10 mouse cellular contexts compared by ENCODE assay signal in genomic region chr3:54568096-54568495, GRCm38 (mm10).
"Had no signal": no experiment of that assay in that cellular context is flagged by ENCODE, and none has a peak within 500 bp of the region (broad histone marks: within the 10 kb centered on the region; RNA-seq: fewer than 3 reads in every experiment).

No protein-coding gene starts in this region.

- H3K4me2 ChIP-seq: kidney, embryonic 15.5 days; midbrain, embryonic 12.5 days had no signal

- H3K36me3 ChIP-seq: kidney, embryonic 15.5 days; midbrain, embryonic 12.5 days had no signal

- DNase-seq: kidney, postnatal 14 days; liver; lung, adult 18-20 months; right cerebral cortex, adult 18-20 months; right cerebral cortex, postnatal 25 days had no signal

- ATAC-seq: midbrain, embryonic 16.5 days had no signal

- H3K4me1 ChIP-seq: kidney, embryonic 15.5 days; midbrain, embryonic 12.5 days had no signal

- H3K27ac ChIP-seq: kidney, embryonic 15.5 days; left cerebral cortex, adult 2 months; liver, embryonic 14.5 days; midbrain, embryonic 12.5 days had no signal

- H3K4me3 ChIP-seq: kidney, embryonic 15.5 days; left cerebral cortex, adult 2 months; midbrain, embryonic 12.5 days had no signal

- H3K9me3 ChIP-seq: kidney, embryonic 15.5 days; midbrain, embryonic 12.5 days had no signal

- H3K27me3 ChIP-seq: kidney, embryonic 15.5 days; midbrain, embryonic 12.5 days had no signal

- H3K9ac ChIP-seq: kidney, embryonic 15.5 days; liver, embryonic 14.5 days; midbrain, embryonic 12.5 days had no signal
